Mouse (Mus musculus): Measurements from ENCODE around the gene Hoxc13. TPM values are rescaled to one million over a fixed set of nuclear protein-coding genes. Genes with fewer than 3 reads are reported as not detected.

Gene Hoxc13
- polyA plus RNA-seq, 1 experiment: not detected

DNA sequence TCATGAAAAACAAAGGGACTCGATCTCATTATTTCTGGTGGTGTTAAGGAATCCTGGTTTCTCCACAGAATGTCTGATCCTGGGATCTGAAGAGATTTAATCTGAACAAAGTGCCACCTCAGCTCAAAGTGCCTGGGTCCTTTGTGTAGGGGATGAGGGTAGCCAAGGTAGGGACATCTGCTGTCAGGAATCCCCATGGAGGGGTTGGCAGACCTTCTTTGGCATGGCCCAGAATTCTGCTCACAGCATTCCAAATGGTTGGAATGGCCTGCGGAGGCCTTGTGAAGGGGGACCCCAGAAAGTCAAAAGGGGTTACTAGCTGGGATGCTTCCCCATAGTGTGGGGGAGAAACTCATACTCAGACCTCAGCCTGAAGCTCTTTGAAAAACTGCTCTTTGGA, 27.9 kb downstream of the Hoxc13 start:
- no peak overlapping the region for H3K27ac ChIP-seq (ENCODE audit: insufficient read depth, low read length)
- H3K4me1 ChIP-seq (ENCODE audit: control insufficient read depth, insufficient read depth, low read length): no peaks in the 10 kb centered on the region
- H3K4me3 ChIP-seq (ENCODE audit: insufficient read depth, low read length): no peak overlapping the region
- no peak for TF ChIP-seq POLR2A (IDR thresholded peaks at IDR 0.05; ENCODE audit: extremely low read depth, insufficient read depth, low read length)

DNA sequence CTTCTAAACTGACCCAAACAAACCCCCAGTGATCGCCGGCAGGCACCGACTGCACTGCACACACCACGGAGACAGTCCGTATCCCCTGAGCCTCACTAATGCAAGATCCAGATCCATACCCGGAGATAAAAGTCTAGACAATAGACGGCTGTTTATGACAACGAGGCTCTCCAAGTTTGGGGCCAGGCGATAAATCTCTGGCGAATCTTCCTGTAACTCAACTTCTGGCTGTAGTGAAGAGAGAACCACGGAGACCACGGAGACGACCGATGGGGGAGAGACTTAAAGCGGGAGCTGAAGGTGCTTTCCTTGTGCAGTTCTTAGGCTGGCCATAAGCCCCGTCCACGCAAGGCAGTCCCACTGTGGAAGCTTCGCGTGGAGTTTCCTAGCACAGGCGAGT, 28.8 kb downstream of the Hoxc13 start:
- Histone ChIP-seq H3K4me3 (ENCODE audit: insufficient read depth, low read length) (no peak overlapping the region), H3K4me1 (ENCODE audit: control insufficient read depth, insufficient read depth, low read length) (no peaks in the 10 kb centered on the region), H3K27ac (ENCODE audit: insufficient read depth, low read length) (no peak overlapping the region)
- TF ChIP-seq CTCF (IDR thresholded peaks at IDR 0.05; ENCODE audit: extremely low read depth, insufficient read depth, low read length) (no peak), POLR2A (IDR thresholded peaks at IDR 0.05; ENCODE audit: extremely low read depth, insufficient read depth, low read length) (no peak)

DNA sequence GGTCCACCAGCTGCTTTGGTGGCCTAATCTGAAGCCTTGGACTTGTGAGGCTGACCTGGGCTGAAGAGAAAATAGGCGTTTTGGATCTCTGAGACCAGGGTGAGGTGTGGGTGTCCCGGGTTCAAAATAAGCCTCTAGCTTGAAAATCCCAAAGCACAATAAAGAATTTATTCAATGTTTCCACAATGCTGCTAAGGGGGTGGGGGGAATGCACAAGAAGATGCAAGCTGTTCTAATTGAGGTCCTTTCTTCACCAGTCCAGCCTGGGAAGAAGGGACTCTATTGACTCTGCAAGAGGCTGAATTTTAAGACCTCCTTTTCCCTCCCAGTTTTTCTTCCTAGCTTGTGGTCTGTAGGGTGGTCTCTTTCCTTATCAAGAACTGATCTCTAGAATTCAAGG, 30.0 kb downstream of the Hoxc13 start:
- no peak for TF ChIP-seq CTCF (IDR thresholded peaks at IDR 0.05; ENCODE audit: extremely low read depth, insufficient read depth, low read length)
- no peak for TF ChIP-seq POLR2A (IDR thresholded peaks at IDR 0.05; ENCODE audit: extremely low read depth, insufficient read depth, low read length)
- no peak overlapping the region for H3K27ac ChIP-seq (ENCODE audit: insufficient read depth, low read length)

DNA sequence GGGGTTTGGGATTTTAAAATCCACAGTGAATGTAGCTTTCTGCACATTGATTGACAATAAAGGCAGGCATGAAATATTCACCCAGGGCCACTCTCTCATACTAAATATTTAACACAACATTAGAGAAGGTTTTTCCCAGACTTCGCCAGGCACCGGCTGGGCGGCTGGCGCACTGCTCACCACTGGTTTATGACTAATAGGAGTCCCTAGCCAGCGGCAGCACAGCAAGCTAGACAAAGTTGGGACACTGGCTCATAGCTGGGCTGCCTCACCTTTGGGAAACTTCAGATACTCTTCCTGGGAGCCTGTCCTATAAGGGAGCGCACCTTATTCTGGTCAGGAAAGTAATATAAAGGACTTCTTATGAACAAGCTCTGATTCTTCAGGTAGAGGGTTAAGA, 32.7 kb downstream of the Hoxc13 start:
- Histone ChIP-seq H3K4me3 (ENCODE audit: insufficient read depth, low read length) (no peak overlapping the region), H3K27ac (ENCODE audit: insufficient read depth, low read length) (no peak overlapping the region), H3K4me1 (ENCODE audit: control insufficient read depth, insufficient read depth, low read length) (no peaks in the 10 kb centered on the region)
- TF ChIP-seq POLR2A (IDR thresholded peaks at IDR 0.05; ENCODE audit: extremely low read depth, insufficient read depth, low read length) (no peak), CTCF (IDR thresholded peaks at IDR 0.05; ENCODE audit: extremely low read depth, insufficient read depth, low read length) (no peak)

More for the DNA sequence above, 30.0 kb downstream of the Hoxc13 start:
- Histone ChIP-seq H3K4me3 (ENCODE audit: insufficient read depth, low read length) (no peak overlapping the region), H3K4me1 (ENCODE audit: control insufficient read depth, insufficient read depth, low read length) (no peaks in the 10 kb centered on the region)

DNA sequence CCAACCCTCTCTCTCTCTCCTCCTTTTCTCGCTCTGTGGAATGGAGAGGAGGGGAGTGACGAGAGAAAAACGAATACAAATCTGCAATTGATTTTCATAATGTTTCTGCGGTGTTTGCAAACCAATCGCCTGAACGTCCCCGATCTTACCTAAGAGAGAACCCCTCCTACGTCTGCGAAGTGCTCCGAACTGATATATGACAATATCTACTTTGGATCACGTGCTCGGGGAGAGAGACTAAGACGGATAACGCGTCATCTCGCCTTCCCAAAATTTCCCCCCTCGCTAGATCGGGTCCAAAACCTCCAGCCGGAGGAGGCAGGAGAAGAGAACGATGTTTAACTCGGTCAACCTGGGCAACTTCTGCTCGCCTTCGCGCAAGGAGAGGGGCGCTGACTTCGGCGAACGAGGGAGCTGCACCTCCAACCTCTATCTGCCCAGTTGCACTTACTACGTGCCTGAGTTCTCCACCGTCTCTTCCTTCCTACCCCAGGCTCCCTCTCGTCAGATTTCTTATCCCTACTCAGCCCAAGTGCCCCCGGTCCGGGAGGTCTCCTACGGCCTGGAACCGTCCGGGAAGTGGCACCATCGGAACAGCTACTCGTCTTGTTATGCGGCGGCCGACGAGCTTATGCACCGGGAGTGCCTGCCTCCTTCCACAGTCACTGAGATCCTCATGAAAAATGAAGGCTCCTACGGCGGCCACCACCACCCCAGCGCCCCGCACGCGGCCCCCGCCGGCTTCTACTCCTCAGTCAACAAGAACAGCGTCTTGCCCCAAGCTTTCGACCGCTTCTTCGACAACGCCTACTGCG, 33.5 kb downstream of the Hoxc13 start, which contains the start of gene Hoxc11:
Gene Hoxc11 (plus strand): TSS at position 236 of the 815 bp plus-strand sequence.
- TF ChIP-seq CTCF (IDR thresholded peaks at IDR 0.05; ENCODE audit: extremely low read depth, insufficient read depth, low read length) (no peak), POLR2A (IDR thresholded peaks at IDR 0.05; ENCODE audit: extremely low read depth, insufficient read depth, low read length) (no peak)
- Histone ChIP-seq H3K4me3 (ENCODE audit: insufficient read depth, low read length) (no peak within 1 kb of the TSS), H3K27ac (ENCODE audit: insufficient read depth, low read length) (no peak within 1 kb of the TSS), H3K4me1 (ENCODE audit: control insufficient read depth, insufficient read depth, low read length) (no peaks in the 10 kb centered on the region)

DNA sequence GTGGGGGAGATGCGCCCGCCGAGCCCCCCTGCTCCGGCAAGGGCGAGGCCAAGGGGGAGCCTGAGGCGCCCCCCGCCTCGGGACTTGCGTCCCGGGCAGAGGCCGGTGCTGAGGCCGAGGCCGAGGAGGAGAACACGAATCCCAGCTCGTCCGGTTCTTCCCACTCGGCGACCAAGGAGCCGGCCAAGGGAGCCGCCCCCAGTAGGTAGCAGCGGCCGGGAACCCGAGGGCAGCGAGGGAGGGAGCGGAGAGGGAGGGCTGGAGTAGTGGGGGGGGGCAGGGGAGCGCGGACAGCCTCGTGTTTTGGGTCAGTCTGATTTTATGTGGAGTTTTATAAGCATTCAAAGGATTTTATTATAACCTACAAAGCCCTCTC, 34.1 kb downstream of the Hoxc13 start:
- TF ChIP-seq CTCF (IDR thresholded peaks at IDR 0.05; ENCODE audit: extremely low read depth, insufficient read depth, low read length) (no peak), POLR2A (IDR thresholded peaks at IDR 0.05; ENCODE audit: extremely low read depth, insufficient read depth, low read length) (no peak)

DNA sequence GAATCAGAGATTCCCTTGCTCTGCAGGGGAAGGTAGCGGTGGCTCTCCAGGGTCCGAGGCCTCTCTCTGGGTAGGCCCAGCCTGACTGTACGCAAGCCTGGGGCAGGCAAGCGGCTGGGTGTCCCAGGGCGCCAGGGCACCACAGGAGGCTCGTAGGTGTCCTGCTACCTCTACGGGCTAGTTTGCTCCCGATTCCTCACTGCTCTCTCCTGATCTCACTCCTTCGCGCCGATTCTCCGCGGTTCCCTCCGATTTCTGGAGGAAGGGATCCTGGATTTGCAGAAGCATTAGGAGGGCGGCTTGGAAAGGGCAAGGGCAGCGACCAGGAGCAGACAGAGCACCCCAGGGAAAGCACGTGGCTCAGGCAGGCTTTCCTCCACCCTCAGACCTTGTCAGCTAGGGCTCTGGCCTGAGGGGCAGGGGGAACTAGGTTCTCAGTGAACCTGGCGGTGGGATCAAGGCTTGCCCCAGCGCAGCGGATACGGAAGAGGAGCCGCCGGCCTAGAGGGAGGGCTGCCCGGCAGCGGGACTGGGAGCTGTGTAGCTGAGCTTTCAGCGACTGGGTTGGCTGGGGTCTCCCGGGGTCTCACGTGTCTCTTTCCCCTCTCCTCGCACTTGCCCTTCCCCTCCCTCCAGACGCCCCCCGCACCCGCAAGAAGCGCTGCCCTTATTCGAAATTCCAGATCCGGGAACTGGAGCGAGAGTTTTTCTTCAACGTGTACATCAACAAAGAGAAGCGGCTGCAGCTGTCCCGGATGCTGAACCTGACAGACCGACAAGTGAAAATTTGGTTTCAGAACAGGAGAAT, 35.1 kb downstream of the Hoxc13 start:
- TF ChIP-seq CTCF (IDR thresholded peaks at IDR 0.05; ENCODE audit: extremely low read depth, insufficient read depth, low read length): no peak

More for the DNA sequence above, 34.1 kb downstream of the Hoxc13 start:
- H3K4me3 ChIP-seq (ENCODE audit: insufficient read depth, low read length): no peak overlapping the region
- no peak overlapping the region for H3K27ac ChIP-seq (ENCODE audit: insufficient read depth, low read length)
- H3K4me1 ChIP-seq (ENCODE audit: control insufficient read depth, insufficient read depth, low read length): no peaks in the 10 kb centered on the region

DNA sequence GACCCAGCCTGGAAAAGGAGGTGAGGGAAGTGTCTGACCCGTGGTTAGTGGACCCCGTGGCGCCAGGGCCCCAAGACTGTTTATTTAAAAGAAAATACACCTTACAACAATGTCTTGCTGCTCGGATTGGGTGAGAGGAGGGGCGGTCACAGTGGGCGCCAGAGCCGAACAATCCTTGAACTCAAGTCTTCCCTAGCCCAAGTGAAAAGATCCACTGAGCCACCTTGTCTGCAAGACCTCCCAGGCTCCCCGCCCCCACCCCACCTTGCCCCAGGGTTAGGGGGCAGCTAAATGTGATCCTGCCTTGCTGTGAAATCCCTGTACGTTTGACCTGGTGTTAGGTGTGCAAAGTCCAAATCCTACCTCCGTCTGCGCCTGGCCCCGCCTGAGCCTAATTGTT, 36.0 kb downstream of the Hoxc13 start:
- no peak for TF ChIP-seq CTCF (IDR thresholded peaks at IDR 0.05; ENCODE audit: extremely low read depth, insufficient read depth, low read length)
- TF ChIP-seq POLR2A (IDR thresholded peaks at IDR 0.05; ENCODE audit: extremely low read depth, insufficient read depth, low read length): no peak
- no peak overlapping the region for H3K4me3 ChIP-seq (ENCODE audit: insufficient read depth, low read length)
- no peak overlapping the region for H3K27ac ChIP-seq (ENCODE audit: insufficient read depth, low read length)
- no peaks in the 10 kb centered on the region for H3K4me1 ChIP-seq (ENCODE audit: control insufficient read depth, insufficient read depth, low read length)

More for the DNA sequence above, 35.1 kb downstream of the Hoxc13 start:
- H3K4me3 ChIP-seq (ENCODE audit: insufficient read depth, low read length): no peak overlapping the region
- no peak overlapping the region for H3K27ac ChIP-seq (ENCODE audit: insufficient read depth, low read length)
- no peaks in the 10 kb centered on the region for H3K4me1 ChIP-seq (ENCODE audit: control insufficient read depth, insufficient read depth, low read length)

DNA sequence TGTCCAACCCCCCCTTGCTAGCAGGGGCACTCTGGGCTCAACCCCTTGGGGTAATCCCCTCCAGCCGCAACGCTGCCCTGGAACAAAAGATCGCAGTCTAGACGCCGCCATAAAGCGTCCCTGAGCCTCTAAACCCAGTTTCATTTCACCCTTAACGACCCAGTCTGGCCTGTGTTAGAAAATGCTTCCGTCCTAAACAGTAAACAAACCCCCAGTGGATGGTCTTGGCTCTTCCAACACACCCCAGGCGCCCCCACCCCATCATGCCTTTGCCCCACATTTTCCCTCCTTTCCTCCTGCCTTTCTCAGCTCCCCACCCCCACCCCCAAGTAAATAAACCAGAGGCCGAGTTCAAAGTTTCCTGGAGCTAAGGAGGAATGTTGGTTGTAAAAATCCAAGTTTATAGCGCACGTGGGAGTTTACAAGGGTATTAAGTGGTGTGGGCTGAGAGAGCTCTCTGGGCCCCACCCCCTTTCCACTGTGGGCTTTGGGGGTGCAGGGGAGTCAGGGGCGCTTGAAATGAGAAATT, 38.8 kb downstream of the Hoxc13 start:
- Histone ChIP-seq H3K27ac (ENCODE audit: insufficient read depth, low read length) (no peak overlapping the region), H3K4me3 (ENCODE audit: insufficient read depth, low read length) (no peak overlapping the region), H3K4me1 (ENCODE audit: control insufficient read depth, insufficient read depth, low read length) (no peaks in the 10 kb centered on the region)
- TF ChIP-seq POLR2A (IDR thresholded peaks at IDR 0.05; ENCODE audit: extremely low read depth, insufficient read depth, low read length) (no peak), CTCF (IDR thresholded peaks at IDR 0.05; ENCODE audit: extremely low read depth, insufficient read depth, low read length) (no peak)
